Mouse (Mus musculus): ENCODE data around the gene Grem2. TPM values are rescaled to one million over a fixed set of nuclear protein-coding genes. Genes with fewer than 3 reads are reported as not detected.

Grem2 gene
- total RNA-seq (2012; rRNA removed), result not detected in 2 replicates
- polyA plus RNA-seq (2012; ENCODE audit: insufficient read depth in 1 of 2, insufficient read length in 2 of 2, low read depth in 1 of 2, low replicate concordance in 2 of 2, missing spikeins in 1 of 2), result not detected

- no peaks in the 10 kb centered on the region for H3K9me3 ChIP-seq (replicated peaks; ENCODE audit: insufficient read depth, low read length)
- no peaks in the 10 kb centered on the region for H3K27me3 ChIP-seq (ENCODE audit: control insufficient read depth in 1 of 2, insufficient read depth in 2 of 2, low read length in 2 of 2)
- no peak for DNase-seq (ENCODE audit: low read depth, low spot score)
- H3K36me3 ChIP-seq (ENCODE audit: control insufficient read depth in 1 of 2, insufficient read depth in 2 of 2, low read length in 2 of 2), result no peaks in the 10 kb centered on the region
- H3K4me3 ChIP-seq (ENCODE audit: control insufficient read depth in 1 of 2, insufficient read depth in 1 of 2, low read depth in 2 of 2, low read length in 2 of 2), result no peak within 1 kb of the TSS
- no peak within 1 kb of the TSS for H3K9ac ChIP-seq (ENCODE audit: control insufficient read depth, low read depth, low read length, poor library complexity, severe bottlenecking)
- H3K27ac ChIP-seq (ENCODE audit: control insufficient read depth, low read depth, low read length), result no peak within 1 kb of the TSS
- no peak for TF ChIP-seq MXI1 (IDR thresholded peaks at IDR 0.05; ENCODE audit: low read depth, low read length)
- H3K79me2 ChIP-seq (ENCODE audit: control insufficient read depth, insufficient read depth, low read length, poor library complexity), result no peaks in the 10 kb centered on the region
- no peaks in the 10 kb centered on the region for H3K4me1 ChIP-seq (ENCODE audit: control insufficient read depth in 1 of 2, insufficient read depth in 2 of 2, low read length in 2 of 2)
Measured at GRCm38 (mm10) chr1:174921298-174921955, at the start of gene Grem2. TSS of gene Grem2 (minus strand) at chr1:174921819.

GRCm38 (mm10) chr1:174959837-174960236 is 38.2 kb upstream of the Grem2 start:
- no peak for TF ChIP-seq E2F4 (IDR thresholded peaks at IDR 0.05; ENCODE audit: borderline replicate concordance, low read depth, low read length)
- TF ChIP-seq ETS1 (IDR thresholded peaks at IDR 0.05; ENCODE audit: low read depth, low read length), result no peak
- TF ChIP-seq ZKSCAN1 (IDR thresholded peaks at IDR 0.05; ENCODE audit: low read depth, low read length), result no peak
- no peak for DNase-seq (ENCODE audit: low read depth, low spot score)
- H3K4me1 ChIP-seq (ENCODE audit: control insufficient read depth in 1 of 2, insufficient read depth in 2 of 2, low read length in 2 of 2), result no peaks in the 10 kb centered on the region
- H3K9me3 ChIP-seq (replicated peaks; ENCODE audit: insufficient read depth, low read length), result no peaks in the 10 kb centered on the region
- H3K27ac ChIP-seq (ENCODE audit: control insufficient read depth, low read depth, low read length), result no peak overlapping the region
- no peaks in the 10 kb centered on the region for H3K36me3 ChIP-seq (ENCODE audit: control insufficient read depth in 1 of 2, insufficient read depth in 2 of 2, low read length in 2 of 2)
- no peak overlapping the region for H3K4me3 ChIP-seq (ENCODE audit: control insufficient read depth in 1 of 2, insufficient read depth in 1 of 2, low read depth in 2 of 2, low read length in 2 of 2)
- H3K9ac ChIP-seq (ENCODE audit: control insufficient read depth, low read depth, low read length, poor library complexity, severe bottlenecking), result no peak overlapping the region
- H3K27me3 ChIP-seq (ENCODE audit: control insufficient read depth in 1 of 2, insufficient read depth in 2 of 2, low read length in 2 of 2), result no peaks in the 10 kb centered on the region
- H3K79me2 ChIP-seq (ENCODE audit: control insufficient read depth, insufficient read depth, low read length, poor library complexity), result no peaks in the 10 kb centered on the region

- H3K4me1 ChIP-seq (ENCODE audit: control insufficient read depth in 1 of 2, insufficient read depth in 2 of 2, low read length in 2 of 2), result no peaks in the 10 kb centered on the region
- TF ChIP-seq NRF1 (IDR thresholded peaks at IDR 0.05; ENCODE audit: insufficient read depth, low read depth, low read length, poor library complexity, severe bottlenecking), result no peak
- TF ChIP-seq ETS1 (IDR thresholded peaks at IDR 0.05; ENCODE audit: low read depth, low read length), result no peak
- TF ChIP-seq MXI1 (IDR thresholded peaks at IDR 0.05; ENCODE audit: low read depth, low read length), result no peak
- TF ChIP-seq SMC3 (IDR thresholded peaks at IDR 0.05; ENCODE audit: low read depth, low read length), result no peak
- no peak for TF ChIP-seq POLR2AphosphoS5 (IDR thresholded peaks at IDR 0.05; ENCODE audit: borderline replicate concordance, low read depth, low read length)
- no peak for TF ChIP-seq ZC3H11A (IDR thresholded peaks at IDR 0.05; ENCODE audit: low read depth, low read length)
- no peak for TF ChIP-seq MYC (IDR thresholded peaks at IDR 0.05; ENCODE audit: low read depth, low read length)
- TF ChIP-seq EP300 (IDR thresholded peaks at IDR 0.05; ENCODE audit: low read depth in 1 of 2, low read length in 2 of 2), result no peak
- no peak for TF ChIP-seq UBTF (IDR thresholded peaks at IDR 0.05; ENCODE audit: borderline replicate concordance, insufficient read depth, low read depth, low read length)
- TF ChIP-seq RCOR1 (IDR thresholded peaks at IDR 0.05; ENCODE audit: low read depth, low read length), result no peak
- TF ChIP-seq USF2 (IDR thresholded peaks at IDR 0.05; ENCODE audit: borderline replicate concordance in 1 of 2, insufficient read depth in 1 of 2, low read depth in 1 of 2, low read length in 2 of 2), result no peak
- TF ChIP-seq JUND (IDR thresholded peaks at IDR 0.05; ENCODE audit: low read depth, low read length), result no peak
- no peak for TF ChIP-seq MEF2A (IDR thresholded peaks at IDR 0.05; ENCODE audit: extremely low read depth, insufficient replicate concordance, low read depth, low read length, poor library complexity, severe bottlenecking)
- TF ChIP-seq TBP (IDR thresholded peaks at IDR 0.05; ENCODE audit: low read depth, low read length), result no peak
- no peaks in the 10 kb centered on the region for H3K36me3 ChIP-seq (ENCODE audit: control insufficient read depth in 1 of 2, insufficient read depth in 2 of 2, low read length in 2 of 2)
- H3K4me3 ChIP-seq (ENCODE audit: control insufficient read depth in 1 of 2, insufficient read depth in 1 of 2, low read depth in 2 of 2, low read length in 2 of 2), result no peak overlapping the region
- no peak overlapping the region for H3K9ac ChIP-seq (ENCODE audit: control insufficient read depth, low read depth, low read length, poor library complexity, severe bottlenecking)
- H3K27ac ChIP-seq (ENCODE audit: control insufficient read depth, low read depth, low read length), result no peak overlapping the region
- no peaks in the 10 kb centered on the region for H3K9me3 ChIP-seq (replicated peaks; ENCODE audit: insufficient read depth, low read length)
- H3K79me2 ChIP-seq (ENCODE audit: control insufficient read depth, insufficient read depth, low read length, poor library complexity), result no peaks in the 10 kb centered on the region
- DNase-seq (ENCODE audit: low read depth, low spot score), result no peak
- no peaks in the 10 kb centered on the region for H3K27me3 ChIP-seq (ENCODE audit: control insufficient read depth in 1 of 2, insufficient read depth in 2 of 2, low read length in 2 of 2)
Measured at GRCm38 (mm10) chr1:174931003-174931619, 9.5 kb upstream of the Grem2 start.

Measured in MEL (cell line).